Mouse (Mus musculus): ENCODE data around the gene Faap24. TPM values are rescaled to one million over a fixed set of nuclear protein-coding genes. Genes with fewer than 3 reads are reported as not detected.
A peak's percentile ranks its signal among the peaks of the same experiment; 100 is the strongest.

The Faap24 gene
- polyA plus RNA-seq, 1 experiment from 2014 or later, result 10.5 TPM

DNA sequence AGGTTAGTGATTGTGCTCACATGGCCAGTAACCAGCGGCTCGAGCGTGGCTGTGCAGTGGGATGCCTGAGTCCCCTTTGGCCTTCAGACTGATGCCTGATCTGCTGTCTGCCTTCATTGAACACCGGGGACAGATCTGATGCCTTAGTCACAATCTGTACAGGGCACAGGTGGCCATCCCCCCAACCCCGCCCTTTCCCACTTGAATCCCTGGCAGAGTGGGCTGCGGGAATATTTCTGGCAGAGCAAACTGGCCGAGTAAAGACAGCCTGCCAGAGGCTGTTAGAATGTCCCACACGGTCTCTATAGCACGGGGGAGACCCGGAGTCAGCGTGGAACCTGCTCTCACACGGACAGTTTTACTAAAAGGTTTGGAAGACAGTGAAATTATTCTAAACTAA, 39.0 kb downstream of the Faap24 start:
- Histone ChIP-seq H3K27me3 (replicated peaks; ENCODE audit: insufficient read depth, low read length) (no peaks in the 10 kb centered on the region), H3K4me1 (ENCODE audit: insufficient read depth, low read depth, low read length) (peaks cover 3% of the 10 kb centered on the region; the same call in 1 of the 2 replicates), H3K9me3 (ENCODE audit: low read length) (no peaks in the 10 kb centered on the region), H3K4me2 (replicated peaks; ENCODE audit: low read depth, low read length) (no peak overlapping the region), H3K4me3 (ENCODE audit: low read depth, low read length) (no peak overlapping the region), H3K36me3 (ENCODE audit: insufficient read depth, low read length) (no peaks in the 10 kb centered on the region), H3K27ac (ENCODE audit: low read length) (no peak overlapping the region), H3K9ac (replicated peaks; ENCODE audit: low read depth) (no peak overlapping the region)
- TF ChIP-seq EP300 (IDR thresholded peaks at IDR 0.05) (no peak), CTCF (IDR thresholded peaks at IDR 0.05) (no peak)
- ATAC-seq, result no peak
- no peak for DNase-seq (ENCODE audit: low spot score)
- 65% methylated on average over 12 of the region's 12 CpGs for WGBS

GRCm38 (mm10) chr7:35355303-35355872, 41.2 kb downstream of the Faap24 start:
- 38% methylated on average over 5 of the region's 5 CpGs for WGBS
- Histone ChIP-seq H3K36me3 (ENCODE audit: insufficient read depth, low read length) (no peaks in the 10 kb centered on the region), H3K27ac (ENCODE audit: low read length) (no peak overlapping the region), H3K4me2 (replicated peaks; ENCODE audit: low read depth, low read length) (no peak overlapping the region), H3K27me3 (replicated peaks; ENCODE audit: insufficient read depth, low read length) (no peaks in the 10 kb centered on the region), H3K9ac (replicated peaks; ENCODE audit: low read depth) (no peak overlapping the region), H3K4me1 (ENCODE audit: insufficient read depth, low read depth, low read length) (no peaks in the 10 kb centered on the region), H3K4me3 (ENCODE audit: low read depth, low read length) (no peak overlapping the region), H3K9me3 (ENCODE audit: low read length) (no peaks in the 10 kb centered on the region)
- DNase-seq (ENCODE audit: low spot score), result no peak
- TF ChIP-seq EP300 (IDR thresholded peaks at IDR 0.05), result no peak
- no peak for TF ChIP-seq CTCF (IDR thresholded peaks at IDR 0.05)
- ATAC-seq, result no peak

DNA sequence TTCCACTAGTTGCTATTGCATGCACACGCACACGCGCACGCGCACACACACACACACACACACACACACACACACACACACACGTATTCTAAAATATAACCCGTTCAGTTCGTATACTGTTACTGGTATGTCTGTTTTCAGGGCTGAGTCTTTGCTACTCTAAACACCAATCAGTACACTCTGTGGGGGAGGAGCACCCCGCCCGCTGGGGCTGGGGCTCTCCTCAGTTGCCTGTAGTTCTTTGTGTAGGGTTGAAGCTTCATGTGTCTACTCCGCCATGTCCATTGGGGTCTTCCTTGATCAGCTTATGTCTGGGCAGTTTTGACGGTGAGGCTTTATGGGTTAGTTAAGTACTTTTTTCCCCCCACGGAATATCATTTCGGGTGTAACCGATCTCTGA, 43.3 kb downstream of the Faap24 start:
- Histone ChIP-seq H3K4me3 (ENCODE audit: low read depth, low read length) (no peak overlapping the region), H3K9me3 (ENCODE audit: low read length) (no peaks in the 10 kb centered on the region), H3K9ac (replicated peaks; ENCODE audit: low read depth) (no peak overlapping the region), H3K4me1 (ENCODE audit: insufficient read depth, low read depth, low read length) (no peaks in the 10 kb centered on the region), H3K4me2 (replicated peaks; ENCODE audit: low read depth, low read length) (no peak overlapping the region), H3K27ac (ENCODE audit: low read length) (no peak overlapping the region), H3K27me3 (replicated peaks; ENCODE audit: insufficient read depth, low read length) (no peaks in the 10 kb centered on the region), H3K36me3 (ENCODE audit: insufficient read depth, low read length) (no peaks in the 10 kb centered on the region)
- TF ChIP-seq CTCF (IDR thresholded peaks at IDR 0.05) (no peak), EP300 (IDR thresholded peaks at IDR 0.05) (no peak)
- WGBS, result 93% methylated on average over 15 of the region's 15 CpGs
- DNase-seq (ENCODE audit: low spot score) (no peak), ATAC-seq (no peak)

- H3K9me3 ChIP-seq (ENCODE audit: low read length), result no peaks in the 10 kb centered on the region
- ATAC-seq, result no peak
- no peaks in the 10 kb centered on the region for H3K27me3 ChIP-seq (replicated peaks; ENCODE audit: insufficient read depth, low read length)
- TF ChIP-seq EP300 (IDR thresholded peaks at IDR 0.05), result no peak
- no peak for TF ChIP-seq CTCF (IDR thresholded peaks at IDR 0.05)
- no peak overlapping the region for H3K9ac ChIP-seq (replicated peaks; ENCODE audit: low read depth)
- H3K4me2 ChIP-seq (replicated peaks; ENCODE audit: low read depth, low read length), result no peak overlapping the region
- no peak overlapping the region for H3K27ac ChIP-seq (ENCODE audit: low read length)
- no peak for DNase-seq (ENCODE audit: low spot score)
- H3K4me3 ChIP-seq (ENCODE audit: low read depth, low read length), result no peak overlapping the region
- H3K4me1 ChIP-seq (ENCODE audit: insufficient read depth, low read depth, low read length), result no peaks in the 10 kb centered on the region
- no peaks in the 10 kb centered on the region for H3K36me3 ChIP-seq (ENCODE audit: insufficient read depth, low read length)
- 75% methylated on average over 3 of the region's 3 CpGs for WGBS
Observed at GRCm38 (mm10) chr7:35351155-35351554, 45.5 kb downstream of the Faap24 start.

DNA sequence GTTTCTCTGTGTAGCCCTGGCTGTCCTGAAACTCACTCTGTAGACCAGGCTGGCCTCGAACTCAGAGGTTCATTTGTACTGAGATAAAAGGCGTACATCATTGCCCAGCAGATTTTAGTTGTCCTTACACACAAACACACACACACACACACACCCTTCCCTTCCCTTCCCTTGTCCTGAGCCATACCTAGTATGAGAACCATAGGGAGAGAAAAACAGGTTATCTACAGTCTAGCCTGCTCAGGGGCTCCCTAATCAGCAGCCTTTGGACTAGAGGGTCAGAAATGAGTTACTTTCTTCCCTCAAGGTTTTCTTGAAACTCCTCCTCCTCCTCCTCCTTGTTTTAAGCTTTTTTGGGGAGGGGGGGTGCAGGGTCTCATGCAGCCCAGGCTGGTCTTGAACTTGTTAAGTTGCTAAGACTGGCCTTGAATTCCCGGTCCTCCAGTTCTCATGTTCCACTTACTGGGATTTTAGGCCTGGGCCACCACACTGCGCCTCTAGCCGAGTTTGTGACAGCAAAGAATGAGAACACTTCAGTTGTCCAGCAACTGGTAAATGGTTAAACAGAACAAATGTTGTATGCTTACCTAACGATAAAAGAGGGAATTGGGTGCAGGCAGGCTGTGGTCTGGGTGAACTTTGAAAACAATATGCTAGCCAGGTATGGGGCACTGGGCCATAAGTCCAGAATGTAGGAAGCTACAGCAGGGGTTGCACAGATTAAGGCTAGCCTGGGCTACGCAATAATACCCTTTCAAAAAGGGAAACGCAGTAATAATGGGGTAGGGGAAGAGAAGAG, 46.6 kb downstream of the Faap24 start:
- ATAC-seq (no peak), DNase-seq (ENCODE audit: low spot score) (peak; percentile 17)
- WGBS, result 78% methylated on average over 8 of the region's 8 CpGs
- Histone ChIP-seq H3K27me3 (replicated peaks; ENCODE audit: insufficient read depth, low read length) (no peaks in the 10 kb centered on the region), H3K9ac (replicated peaks; ENCODE audit: low read depth) (no peak overlapping the region), H3K36me3 (ENCODE audit: insufficient read depth, low read length) (no peaks in the 10 kb centered on the region), H3K4me1 (ENCODE audit: insufficient read depth, low read depth, low read length) (no peaks in the 10 kb centered on the region), H3K4me3 (ENCODE audit: low read depth, low read length) (no peak overlapping the region), H3K4me2 (replicated peaks; ENCODE audit: low read depth, low read length) (no peak overlapping the region), H3K27ac (ENCODE audit: low read length) (no peak overlapping the region), H3K9me3 (ENCODE audit: low read length) (no peaks in the 10 kb centered on the region)
- TF ChIP-seq CTCF (IDR thresholded peaks at IDR 0.05) (no peak), EP300 (IDR thresholded peaks at IDR 0.05) (no peak)

DNA sequence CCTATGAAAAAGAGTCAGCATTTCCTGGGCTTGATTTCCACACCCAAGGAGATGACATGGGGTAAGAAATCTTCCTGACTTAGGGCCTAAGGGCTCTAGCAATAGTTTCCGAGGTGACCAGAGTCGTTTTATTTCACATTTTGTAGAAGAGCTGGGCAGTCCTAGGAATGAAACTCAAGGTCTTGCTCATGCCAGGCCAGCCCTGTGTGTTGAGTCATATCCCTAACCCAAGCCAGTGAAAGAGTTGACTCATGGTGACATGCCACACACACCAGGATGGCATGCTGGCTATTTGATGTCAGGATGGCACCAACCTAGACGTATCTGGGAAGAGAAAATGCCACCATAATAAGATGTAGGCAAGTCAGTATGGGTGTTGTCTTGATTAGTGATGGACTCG, 47.6 kb downstream of the Faap24 start:
- Histone ChIP-seq H3K9ac (replicated peaks; ENCODE audit: low read depth) (no peak overlapping the region), H3K4me1 (ENCODE audit: insufficient read depth, low read depth, low read length) (no peaks in the 10 kb centered on the region), H3K27me3 (replicated peaks; ENCODE audit: insufficient read depth, low read length) (no peaks in the 10 kb centered on the region), H3K27ac (ENCODE audit: low read length) (no peak overlapping the region), H3K4me2 (replicated peaks; ENCODE audit: low read depth, low read length) (no peak overlapping the region), H3K36me3 (ENCODE audit: insufficient read depth, low read length) (no peaks in the 10 kb centered on the region), H3K4me3 (ENCODE audit: low read depth, low read length) (no peak overlapping the region), H3K9me3 (ENCODE audit: low read length) (no peaks in the 10 kb centered on the region)
- DNase-seq (ENCODE audit: low spot score) (no peak), ATAC-seq (no peak)
- 79% methylated on average over 4 of the region's 4 CpGs for WGBS
- TF ChIP-seq EP300 (IDR thresholded peaks at IDR 0.05), result no peak
